Mouse (Mus musculus) hindbrain, embryonic 16.5 days (tissue): ENCODE results near the gene Tk1. TPM values are rescaled to one million over a fixed set of nuclear protein-coding genes. Genes with fewer than 3 reads are reported as not detected.
A peak's percentile ranks its signal among the peaks of the same experiment; 100 is the strongest.

Experiments used
- ATAC-seq: fragments of 200-750 bp; cut with Nextera tagmentation; 2 replicates; pipeline ENCODE4 v1.8.0; 2017; ENCODE audit warnings: moderate TSS enrichment, moderate library complexity
- H3K27ac ChIP-seq: fragments of 300-500 bp; sonication (generic); 2 replicates; pipeline ENCODE4 v1.5.1; 2014; ENCODE audit warnings: low read depth, mild to moderate bottlenecking, control low read depth, low read length, moderate library complexity
- H3K27me3 ChIP-seq: fragments of 300-500 bp; sonication (generic); replicated peaks from 2 replicates; pipeline ENCODE4 v1.6.1; 2014; ENCODE audit warnings: low read length; ENCODE audit not compliant: control insufficient read depth, insufficient read depth
- H3K36me3 ChIP-seq: fragments of 300-500 bp; sonication (generic); 2 replicates; pipeline ENCODE4 v1.6.1; 2014; ENCODE audit warnings: mild to moderate bottlenecking, low read length, moderate library complexity, mixed read lengths; ENCODE audit not compliant: control insufficient read depth, insufficient read depth
- H3K4me1 ChIP-seq: fragments of 300-500 bp; sonication (generic); 2 replicates; pipeline ENCODE4 v1.6.1; 2014; ENCODE audit warnings: low read depth, low read length; ENCODE audit not compliant: control insufficient read depth, insufficient read depth
- H3K4me2 ChIP-seq: fragments of 300-500 bp; sonication (generic); 2 replicates; pipeline ENCODE4 v1.6.1; 2014; ENCODE audit warnings: mild to moderate bottlenecking, low read length, control low read depth, moderate library complexity
- H3K4me3 ChIP-seq: fragments of 300-500 bp; sonication (generic); 2 replicates; pipeline ENCODE4 v1.5.1; 2014; ENCODE audit warnings: mild to moderate bottlenecking, low read length, control low read depth, moderate library complexity
- H3K9ac ChIP-seq: fragments of 300-500 bp; sonication (generic); 2 replicates; pipeline ENCODE4 v1.6.1; 2014; ENCODE audit warnings: low read depth, mild to moderate bottlenecking, control low read depth, low read length, moderate library complexity
- H3K9me3 ChIP-seq: fragments of 300-500 bp; sonication (generic); 2 replicates; pipeline ENCODE4 v1.6.1; 2014; ENCODE audit warnings: mild to moderate bottlenecking, low read length, moderate library complexity; ENCODE audit not compliant: control insufficient read depth
- WGBS: fragments of 180-500 bp; shearing (Covaris S2); extraction: QIAGEN DNeasy Blood & Tissue Kit; methylation state at CpG from one replicate; pipeline ENCODE4 v1.1.7; 2014; 5-methylcytosine and 5-hydroxymethylcytosine counted together
- polyA plus RNA-seq: library from polyadenylated mRNA; unstranded; fragments of >200 nt; fragmentation: Nextera tagmentation; extraction: Ambion mirVana; gene quantifications from 2 replicates; pipeline ENCODE4 v1.2.1, GENCODE M21; 2015

Gene Tk1
- polyA plus RNA-seq, 1 experiment from 2014 or later: 19.6 TPM

DNA sequence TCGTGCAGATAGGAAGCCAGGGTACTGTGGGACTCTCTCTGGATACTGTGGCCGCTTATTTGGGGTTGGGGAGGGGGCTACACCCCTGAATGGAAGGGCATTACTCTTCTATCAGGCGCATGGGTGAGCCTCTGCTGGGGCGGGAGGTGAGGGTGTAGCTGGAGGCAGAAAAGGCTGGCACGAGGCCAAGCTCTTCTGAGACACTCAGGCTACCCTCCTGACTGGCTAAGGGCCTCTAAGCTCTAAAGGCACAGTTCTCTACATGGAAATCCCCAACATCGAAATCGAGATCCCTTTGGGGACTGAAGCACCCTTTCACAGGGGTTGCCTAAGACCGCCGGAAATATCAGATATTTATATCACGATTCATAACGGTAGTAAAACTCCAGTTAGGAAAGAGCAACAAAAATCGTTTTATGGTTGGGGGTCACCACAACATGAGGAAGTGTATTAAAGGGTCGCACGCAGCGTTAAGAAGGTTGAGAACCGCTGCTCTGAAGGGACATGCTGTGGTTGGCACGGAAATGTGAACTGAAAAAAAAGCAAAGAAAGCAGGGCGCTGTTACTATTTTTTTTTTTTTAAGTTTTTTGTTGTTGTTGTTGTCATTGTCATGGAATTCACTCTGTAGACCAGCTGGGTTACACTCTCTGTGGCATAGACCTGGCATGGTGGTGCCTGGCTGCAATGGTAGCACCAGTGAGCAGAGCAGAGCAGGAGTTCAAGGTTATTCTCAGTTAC lies 2.4 kb upstream of the Tk1 start:
- Histone ChIP-seq H3K4me1 (peaks cover 46% of the 10 kb centered on the region), H3K36me3 (no peaks in the 10 kb centered on the region), H3K4me3 (no peak overlapping the region), H3K9me3 (no peaks in the 10 kb centered on the region), H3K9ac (no peak overlapping the region), H3K4me2 (no peak overlapping the region), H3K27me3 (no peaks in the 10 kb centered on the region), H3K27ac (peak overlapping the region; percentile 46; the same call in 1 of the 2 replicates)
- 77% methylated on average over 18 of the region's 18 CpGs for WGBS
- no peak for ATAC-seq

DNA sequence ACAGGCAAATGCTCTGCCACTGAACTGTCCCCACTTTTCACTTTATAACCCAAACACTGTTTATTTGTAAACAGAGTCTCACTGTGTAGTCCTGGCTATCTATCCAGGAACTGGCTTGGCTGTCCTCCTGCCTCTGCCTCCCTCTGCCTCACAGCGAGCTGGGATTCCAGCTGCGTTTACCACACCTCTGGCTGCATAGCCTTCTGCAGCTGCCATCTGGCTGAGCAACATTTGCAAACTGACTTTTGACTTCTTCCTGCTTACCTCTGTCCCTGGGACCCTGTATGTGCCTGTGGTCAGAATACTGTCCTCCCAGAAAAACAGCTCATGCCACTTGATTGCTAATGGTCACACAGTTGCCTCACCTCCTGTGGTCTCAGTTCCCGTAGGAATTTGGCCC lies 1.5 kb upstream of the Tk1 start:
- no peak overlapping the region for H3K27ac ChIP-seq
- no peak overlapping the region for H3K9ac ChIP-seq
- ATAC-seq: no peak
- WGBS: 73% methylated on average over 3 of the region's 3 CpGs
- no peak overlapping the region for H3K4me2 ChIP-seq
- no peak overlapping the region for H3K4me3 ChIP-seq
- no peaks in the 10 kb centered on the region for H3K9me3 ChIP-seq
- peaks cover 44% of the 10 kb centered on the region for H3K4me1 ChIP-seq
- no peaks in the 10 kb centered on the region for H3K27me3 ChIP-seq
- no peaks in the 10 kb centered on the region for H3K36me3 ChIP-seq

DNA sequence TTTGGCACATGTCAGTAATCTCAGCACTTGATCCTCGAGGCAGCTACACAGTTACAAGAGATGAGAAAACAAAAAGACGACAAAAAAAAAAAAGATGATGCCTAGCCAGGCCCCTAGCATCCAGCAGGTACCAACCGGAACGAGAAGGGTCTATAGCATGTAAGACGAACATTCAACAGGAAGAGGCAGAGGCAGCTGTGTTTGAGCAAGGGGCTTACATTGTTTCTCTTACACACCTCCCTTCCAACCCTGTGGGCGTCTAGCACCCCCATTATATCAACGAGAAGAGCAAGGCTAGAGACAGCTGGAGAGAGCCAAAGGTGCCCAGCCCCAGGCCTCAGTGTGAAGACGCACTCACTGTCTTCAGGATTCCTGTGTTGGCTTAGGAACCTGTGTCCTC lies 1.0 kb upstream of the Tk1 start:
- ATAC-seq: no peak
- WGBS: 73% methylated on average over 8 of the region's 8 CpGs
- Histone ChIP-seq H3K27me3 (no peaks in the 10 kb centered on the region), H3K9ac (no peak overlapping the region), H3K9me3 (no peaks in the 10 kb centered on the region), H3K27ac (no peak overlapping the region), H3K4me3 (no peak overlapping the region), H3K36me3 (no peaks in the 10 kb centered on the region), H3K4me1 (peaks cover 42% of the 10 kb centered on the region), H3K4me2 (no peak overlapping the region)

GRCm38 (mm10) chr11:117826164-117826563 lies 272 bp upstream of the Tk1 start:
- peaks cover 42% of the 10 kb centered on the region for H3K4me1 ChIP-seq
- H3K27ac ChIP-seq: peak overlapping the region; percentile 59
- H3K4me3 ChIP-seq: peak overlapping the region; percentile 53
- H3K9ac ChIP-seq: peak overlapping the region; percentile 66
- no peaks in the 10 kb centered on the region for H3K36me3 ChIP-seq
- no peaks in the 10 kb centered on the region for H3K27me3 ChIP-seq
- peak overlapping the region; percentile 95 for H3K4me2 ChIP-seq
- H3K9me3 ChIP-seq: no peaks in the 10 kb centered on the region
- ATAC-seq: peak; percentile 10; the same call in 1 of the 2 replicates
- WGBS: 7% methylated on average over 5 of the region's 5 CpGs

DNA sequence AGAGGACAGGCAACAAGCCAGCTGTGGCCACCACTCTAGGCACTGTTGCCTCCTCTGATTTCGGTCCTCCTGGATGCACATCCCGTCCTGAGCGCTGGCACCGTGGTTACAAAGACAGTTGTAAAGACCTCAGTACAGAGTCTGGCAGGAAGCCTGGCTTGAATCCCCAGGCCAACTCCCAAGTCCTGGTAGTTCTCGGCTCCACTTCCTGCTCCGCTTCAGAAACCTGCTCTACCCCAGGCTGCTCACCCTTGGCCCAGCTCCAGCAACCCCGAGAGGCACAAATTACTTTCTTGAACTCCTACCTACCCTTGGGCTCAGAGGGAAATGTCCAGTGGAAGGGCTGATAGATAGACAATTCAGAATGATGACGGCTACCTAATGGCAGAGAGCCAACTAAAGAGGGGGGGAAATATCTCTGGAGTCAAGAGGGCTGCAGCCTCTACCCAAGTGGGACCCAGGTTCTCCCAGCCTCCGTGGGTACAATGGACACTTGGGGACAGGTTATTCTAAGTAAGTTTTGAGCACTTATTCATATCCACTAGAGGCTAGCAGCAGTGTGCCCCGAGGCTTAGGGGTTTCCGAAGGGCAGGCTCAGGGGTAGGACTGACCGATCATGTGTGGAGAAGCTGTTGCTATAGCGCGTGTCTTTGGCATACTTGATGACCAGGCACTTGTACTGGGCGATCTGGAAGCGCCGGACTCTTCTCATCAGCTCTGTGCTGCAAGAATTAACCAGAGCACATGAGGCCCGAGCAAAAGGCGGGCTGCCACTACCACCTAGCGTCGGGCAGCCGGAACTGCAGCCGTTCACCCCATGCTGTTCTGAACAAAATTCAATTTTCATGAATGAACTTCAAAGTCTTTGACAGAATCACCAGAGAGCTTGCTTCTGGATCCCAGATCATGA lies 1.6 kb downstream of the Tk1 start:
- Histone ChIP-seq H3K9me3 (no peaks in the 10 kb centered on the region), H3K27me3 (no peaks in the 10 kb centered on the region), H3K27ac (peak overlapping the region; percentile 51; the same call in 1 of the 2 replicates), H3K4me3 (peak overlapping the region; percentile 53), H3K4me2 (peak overlapping the region; percentile 95), H3K9ac (peak overlapping the region; percentile 35), H3K36me3 (no peaks in the 10 kb centered on the region), H3K4me1 (peaks cover 35% of the 10 kb centered on the region)
- 15% methylated on average over 23 of the region's 23 CpGs for WGBS
- peak; percentile 85 for ATAC-seq

DNA sequence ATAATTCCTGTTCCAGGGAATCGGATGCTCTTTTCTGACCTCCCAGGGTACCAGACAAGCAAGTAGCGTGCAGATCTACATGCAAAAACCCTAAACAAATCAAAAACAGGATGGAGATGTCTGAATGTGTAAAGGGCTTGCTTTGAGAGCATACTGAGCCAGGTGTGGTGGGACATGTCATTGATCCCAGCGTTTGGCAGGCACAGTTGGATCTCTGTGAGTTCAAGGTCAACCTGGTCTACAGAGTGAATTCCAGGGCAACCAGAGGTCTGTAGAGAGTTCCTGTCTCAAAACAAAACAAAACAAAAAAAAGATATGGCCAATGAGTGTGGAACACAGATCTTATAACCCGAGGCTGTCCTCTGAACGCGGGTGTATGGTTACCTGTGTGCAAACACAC lies 2.5 kb downstream of the Tk1 start:
- no peak overlapping the region for H3K4me3 ChIP-seq
- H3K36me3 ChIP-seq: no peaks in the 10 kb centered on the region
- H3K9ac ChIP-seq: no peak overlapping the region
- H3K4me2 ChIP-seq: no peak overlapping the region
- H3K4me1 ChIP-seq: peaks cover 33% of the 10 kb centered on the region
- H3K9me3 ChIP-seq: no peaks in the 10 kb centered on the region
- no peak for ATAC-seq
- H3K27me3 ChIP-seq: no peaks in the 10 kb centered on the region
- WGBS: 91% methylated on average over 6 of the region's 6 CpGs
- H3K27ac ChIP-seq: no peak overlapping the region

- no peak overlapping the region for H3K27ac ChIP-seq
- no peak for ATAC-seq
Observed at GRCm38 (mm10) chr11:117822728-117823241, 3.1 kb downstream of the Tk1 start.

GRCm38 (mm10) chr11:117821868-117822267 lies 4.0 kb downstream of the Tk1 start:
- no peak overlapping the region for H3K27ac ChIP-seq
- WGBS: 84% methylated on average over 9 of the region's 9 CpGs
- no peaks in the 10 kb centered on the region for H3K36me3 ChIP-seq
- H3K27me3 ChIP-seq: no peaks in the 10 kb centered on the region
- no peaks in the 10 kb centered on the region for H3K9me3 ChIP-seq
- no peak for ATAC-seq
- H3K9ac ChIP-seq: no peak overlapping the region
- no peak overlapping the region for H3K4me3 ChIP-seq
- no peak overlapping the region for H3K4me2 ChIP-seq
- H3K4me1 ChIP-seq: peaks cover 26% of the 10 kb centered on the region

More at GRCm38 (mm10) chr11:117822728-117823241, 3.1 kb downstream of the Tk1 start:
- WGBS: 80% methylated on average over 7 of the region's 7 CpGs
- Histone ChIP-seq H3K27me3 (no peaks in the 10 kb centered on the region), H3K4me2 (no peak overlapping the region), H3K9ac (no peak overlapping the region), H3K9me3 (no peaks in the 10 kb centered on the region), H3K36me3 (no peaks in the 10 kb centered on the region), H3K4me3 (no peak overlapping the region), H3K4me1 (peaks cover 30% of the 10 kb centered on the region)

DNA sequence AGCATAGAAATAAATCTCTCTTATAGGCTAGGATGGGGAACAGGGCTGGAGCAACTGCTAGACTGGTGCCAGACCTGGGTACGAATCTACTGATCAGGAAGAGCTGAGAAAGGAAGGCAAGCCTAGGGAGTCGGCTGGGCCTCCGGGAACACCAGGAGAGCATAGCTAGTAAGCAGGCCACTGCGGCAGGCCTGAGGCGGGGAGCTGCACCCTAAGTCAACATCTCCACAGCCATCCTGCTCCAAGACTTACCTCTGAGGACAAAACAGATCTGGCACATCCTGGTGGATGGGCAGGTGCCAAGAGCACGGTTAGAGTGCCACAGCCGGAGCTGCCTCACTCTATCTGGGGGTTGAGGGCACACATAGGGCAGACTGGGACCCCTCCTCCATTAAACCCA lies 5.7 kb downstream of the Tk1 start:
- Histone ChIP-seq H3K4me1 (peaks cover 11% of the 10 kb centered on the region), H3K4me2 (no peak overlapping the region), H3K36me3 (no peaks in the 10 kb centered on the region), H3K9ac (no peak overlapping the region), H3K27ac (no peak overlapping the region), H3K4me3 (no peak overlapping the region), H3K27me3 (no peaks in the 10 kb centered on the region), H3K9me3 (no peaks in the 10 kb centered on the region)
- WGBS: 91% methylated on average over 7 of the region's 7 CpGs
- ATAC-seq: no peak
